Mouse (Mus musculus): ENCODE results near the gene Arpc4. TPM values are rescaled to one million over a fixed set of nuclear protein-coding genes. Genes with fewer than 3 reads are reported as not detected.
"Not testable (repeated sequence)": the region's sequence is repeated elsewhere in the genome, so short reads cannot be mapped to it uniquely, and the experiment has no call there.

The Arpc4 gene
- total RNA-seq (2021): 143 and 191 TPM in 2 replicates
- long read RNA-seq, transcript Arpc4-201 (6 exons, 2,270 nt): major isoform, 107 of 130 reads
- long read RNA-seq, partial matches to known transcripts: 12 of 130 reads
- long read RNA-seq, other reads (novel, unspliced or antisense): 10 of 130 reads

DNA sequence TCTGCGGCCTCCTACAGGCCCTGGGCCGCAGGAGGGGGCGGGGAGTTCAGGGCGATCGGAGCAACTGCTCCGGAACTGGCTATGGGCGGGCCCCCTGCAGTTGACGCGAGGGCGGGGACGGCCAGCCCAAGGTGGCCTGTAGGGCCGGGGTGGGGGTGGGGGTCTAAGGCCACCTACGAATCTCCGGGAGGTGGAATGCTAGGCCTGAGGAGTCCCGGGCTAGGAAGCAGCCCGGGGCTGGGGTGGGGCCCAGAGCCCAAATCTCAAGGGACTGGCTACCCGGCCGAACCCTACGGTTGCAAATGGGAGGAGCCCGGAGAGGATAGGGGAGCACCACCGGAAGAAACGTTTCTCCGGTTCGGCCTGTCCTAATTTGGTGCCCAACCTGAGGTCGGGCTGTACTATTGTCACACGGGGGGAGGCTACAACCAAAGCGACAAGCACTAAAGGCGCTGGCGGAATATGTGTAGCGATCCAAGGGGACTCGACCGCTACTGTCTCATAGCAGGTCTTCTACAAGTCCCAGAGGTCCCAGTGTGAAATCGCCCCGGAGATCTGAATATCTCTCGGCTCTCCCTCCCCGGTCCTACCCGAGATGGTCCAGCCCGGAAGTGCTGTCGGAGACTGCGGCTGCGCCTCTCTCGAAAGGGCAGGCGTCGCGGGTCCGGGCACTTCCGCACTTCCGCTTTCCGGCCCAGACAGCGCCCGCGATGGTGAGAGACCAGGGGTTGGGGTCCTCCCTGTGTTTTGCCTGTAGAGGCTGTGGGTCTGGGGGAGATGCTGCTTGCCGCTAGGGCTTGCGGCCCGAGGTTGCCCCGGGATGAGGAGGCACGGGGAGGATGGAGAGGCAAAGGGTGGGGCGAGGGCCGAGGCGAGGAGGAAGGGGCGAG, at the start of gene Arpc4, which contains the start of gene Tada3:
Gene Arpc4, plus strand, starts transcription at position 620 of the 890 bp plus-strand sequence.
Gene Tada3, minus strand, starts transcription at position 388 of the 890 bp plus-strand sequence.
- peak; percentile 90 for DNase-seq

DNA sequence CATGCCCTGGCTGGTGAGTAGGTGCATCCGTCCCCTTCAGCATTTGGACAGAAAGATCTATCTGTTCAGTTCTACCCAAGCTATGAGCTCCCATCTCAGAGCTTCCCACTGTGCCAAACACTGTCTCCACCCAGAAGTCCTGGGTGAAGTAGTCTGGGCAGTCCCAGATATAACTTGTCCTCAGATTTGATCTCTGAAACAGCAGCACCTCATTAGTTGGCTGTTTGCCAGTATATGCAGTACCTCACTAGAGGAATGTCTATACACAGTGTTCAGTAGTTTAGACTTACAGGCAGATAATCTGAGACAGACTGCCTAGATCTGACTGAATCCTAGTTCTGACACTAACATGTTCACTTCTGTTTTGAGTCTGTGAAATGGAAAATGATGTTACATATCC, 48.5 kb upstream of the Arpc4 start:
- no peak for DNase-seq

DNA sequence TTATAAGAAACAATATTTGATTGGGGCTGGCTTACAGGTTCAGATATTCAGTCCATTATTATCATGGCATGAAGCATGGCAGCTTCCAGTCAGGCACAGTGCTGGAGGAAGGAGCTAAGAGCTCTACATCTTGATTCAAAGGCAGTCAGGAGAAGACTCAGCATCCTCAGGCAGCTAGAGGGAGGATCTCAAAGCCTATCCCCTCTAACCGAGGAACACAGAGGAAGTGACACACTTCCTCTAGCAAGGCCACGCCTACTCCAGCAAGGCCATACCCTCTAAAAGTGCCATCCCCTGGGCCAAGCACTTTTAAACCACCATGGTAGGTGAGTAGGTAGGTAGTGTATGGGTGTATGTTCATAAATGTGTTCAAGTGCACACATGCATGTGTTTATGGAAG, 47.4 kb upstream of the Arpc4 start:
- DNase-seq: no peak

DNA sequence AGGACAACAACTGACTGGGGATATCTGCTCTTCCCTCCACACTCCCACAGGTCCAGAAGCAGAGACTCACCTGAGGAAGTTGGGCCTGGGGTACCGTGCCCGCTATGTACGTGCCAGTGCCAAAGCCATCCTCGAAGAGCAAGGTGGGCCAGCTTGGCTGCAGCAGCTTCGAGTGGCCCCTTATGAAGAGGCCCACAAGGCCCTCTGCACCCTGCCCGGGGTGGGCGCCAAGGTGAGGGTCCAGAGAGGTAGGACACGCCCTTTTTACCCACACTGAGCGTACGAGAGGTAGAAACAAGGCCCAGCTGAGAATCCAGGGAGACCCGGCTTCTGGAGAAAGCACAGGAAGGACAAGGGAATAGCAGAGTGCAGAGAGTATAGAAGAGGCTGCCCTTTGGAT, 46.2 kb upstream of the Arpc4 start:
- no peak for DNase-seq

DNA sequence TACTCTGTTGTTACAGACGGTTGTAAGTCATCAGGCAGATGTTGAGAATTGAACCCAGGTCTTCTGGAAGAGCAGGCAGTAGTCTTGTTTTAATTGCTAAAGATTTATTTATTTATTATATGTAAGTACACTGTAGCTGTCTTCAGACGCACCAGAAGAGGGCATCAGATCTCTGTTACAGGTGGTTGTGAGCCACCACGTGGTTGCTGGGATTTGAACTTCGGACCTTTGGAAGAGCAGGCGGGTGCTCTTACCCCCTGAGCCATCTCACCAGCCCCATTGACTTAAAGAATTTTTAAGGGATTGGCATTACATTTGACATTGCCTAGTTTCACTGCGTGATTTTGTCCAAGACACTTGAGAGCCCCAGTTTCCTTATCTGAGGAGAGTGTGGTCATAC, 45.2 kb upstream of the Arpc4 start:
- DNase-seq: not testable (repeated sequence)

DNA sequence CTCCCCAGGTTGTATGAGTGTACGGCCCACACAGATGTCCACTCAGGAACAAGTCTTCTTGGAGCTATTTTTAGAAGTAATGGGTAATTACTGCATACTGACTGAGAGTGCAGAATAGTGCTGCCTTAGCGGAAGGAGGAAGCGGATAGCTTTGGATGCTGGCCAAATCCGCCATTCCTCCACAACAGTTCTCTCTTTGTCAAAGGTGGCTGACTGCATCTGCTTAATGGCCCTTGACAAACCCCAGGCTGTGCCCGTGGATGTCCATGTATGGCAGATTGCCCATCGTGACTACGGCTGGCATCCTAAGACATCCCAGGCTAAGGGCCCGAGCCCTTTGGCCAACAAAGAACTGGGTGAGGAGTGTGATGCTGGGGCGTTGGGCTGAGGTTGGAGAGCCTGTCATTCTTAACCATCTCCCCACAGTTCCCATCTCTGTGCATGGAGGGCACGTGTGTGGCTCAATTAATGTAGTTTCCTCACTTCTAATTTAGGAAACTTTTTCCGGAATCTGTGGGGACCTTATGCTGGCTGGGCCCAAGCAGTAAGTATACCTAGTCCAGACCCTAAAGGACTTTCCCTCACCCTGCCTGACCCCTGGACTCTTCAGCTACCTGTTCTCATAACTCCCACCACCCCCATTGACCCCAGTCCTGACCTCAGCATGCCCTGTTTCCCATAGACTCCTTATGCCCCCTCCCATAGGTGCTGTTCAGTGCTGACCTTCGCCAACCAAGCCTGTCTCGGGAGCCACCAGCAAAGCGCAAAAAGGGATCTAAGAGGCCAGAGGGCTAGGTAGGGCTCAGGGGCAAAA, 44.6 kb upstream of the Arpc4 start:
- DNase-seq: no peak

DNA sequence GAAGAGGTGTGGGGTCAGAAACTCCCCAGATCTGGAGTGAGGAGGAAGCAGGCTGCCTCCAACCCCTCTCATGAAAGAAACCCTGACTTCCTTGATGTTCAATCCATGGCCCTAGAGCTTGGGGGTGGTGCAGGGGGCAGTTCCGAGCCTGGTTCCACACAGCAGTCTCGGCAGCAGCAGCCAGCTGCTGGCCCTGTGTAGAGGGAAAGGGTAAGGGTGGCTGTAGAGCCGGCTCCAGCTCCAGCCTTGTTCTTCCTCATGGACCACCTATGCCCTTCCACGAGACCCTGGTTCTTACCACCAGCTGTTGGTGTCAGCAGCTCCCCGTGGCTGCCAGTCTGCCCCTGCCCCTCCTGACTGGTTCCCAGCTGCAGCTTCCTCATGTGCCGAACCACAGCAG, 43.7 kb upstream of the Arpc4 start:
- no peak for DNase-seq

DNA sequence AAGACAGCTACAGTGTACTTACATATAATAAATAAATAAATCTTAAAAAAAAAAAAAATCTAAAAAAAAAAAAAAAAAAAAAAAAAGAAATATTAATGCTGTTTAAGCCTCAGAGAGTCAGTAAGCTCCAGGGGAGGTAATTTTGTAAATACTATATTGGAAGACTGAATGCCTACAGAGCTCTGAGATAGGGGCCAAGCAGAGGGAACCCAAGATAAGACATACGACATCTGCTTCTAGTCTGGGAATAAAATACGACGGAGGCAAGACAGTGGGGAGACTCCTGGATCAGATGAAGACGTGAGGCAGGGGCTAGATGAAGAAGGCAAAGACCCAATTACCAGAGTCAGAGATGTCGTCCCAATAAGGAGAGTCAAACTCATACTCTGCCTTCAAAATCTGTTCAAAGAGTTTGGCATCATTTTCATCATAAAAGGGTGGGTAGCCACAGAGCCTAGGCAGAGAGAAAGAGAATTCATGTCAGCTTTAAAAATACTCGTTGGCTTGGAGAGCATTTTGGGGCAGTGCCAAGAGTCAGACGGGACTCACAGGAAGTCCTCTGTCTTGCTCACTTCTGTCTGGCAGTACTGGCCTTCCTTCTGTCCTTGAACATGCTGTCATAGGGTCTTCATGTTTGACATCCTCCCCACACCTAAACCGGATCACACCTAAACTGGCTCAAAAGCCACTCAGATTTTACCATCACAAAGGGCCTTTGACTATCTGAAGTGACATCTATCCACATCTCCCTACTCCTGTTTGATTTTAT, 40.9 kb upstream of the Arpc4 start:
- DNase-seq: peak; percentile 61

DNA sequence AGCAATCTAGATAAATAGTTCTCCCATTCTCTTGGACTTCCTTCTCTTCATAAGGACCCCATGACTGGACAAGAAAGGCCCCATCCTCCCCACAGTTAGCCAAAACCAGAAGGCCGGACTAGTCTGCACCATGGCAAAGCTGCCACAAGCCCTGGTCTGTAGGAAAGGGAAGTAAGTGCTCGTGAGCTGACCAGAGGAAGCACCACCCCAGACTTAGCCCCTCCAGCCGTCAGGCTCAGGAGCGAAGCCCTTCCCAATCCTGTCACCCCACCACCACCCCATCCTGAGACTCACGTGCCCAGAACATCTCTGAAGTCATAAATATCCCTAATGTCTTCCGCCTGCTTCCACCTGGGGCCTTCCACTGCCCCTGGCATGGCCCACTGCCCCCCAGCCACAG, 36.3 kb upstream of the Arpc4 start:
- DNase-seq: no peak

DNA sequence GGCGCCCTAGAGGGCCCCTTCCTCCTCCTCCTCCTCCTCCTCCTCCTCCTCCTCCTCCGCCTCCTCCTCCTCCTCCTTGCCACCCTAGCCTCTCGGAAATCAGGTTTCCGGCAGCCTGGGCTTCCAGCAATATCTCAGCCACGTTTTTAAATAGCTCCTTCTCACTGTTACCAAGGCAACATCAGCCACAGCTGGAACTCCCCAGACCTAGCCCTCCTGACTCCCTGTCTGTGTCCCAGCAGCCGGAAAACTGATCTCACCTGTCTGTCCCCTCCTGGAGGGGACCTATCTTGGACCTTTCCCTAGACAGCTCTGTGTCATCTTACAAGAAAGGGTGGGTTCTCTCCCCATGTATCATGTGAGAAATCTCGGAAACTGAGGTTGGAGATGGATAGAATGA, 35.6 kb upstream of the Arpc4 start:
- no peak for DNase-seq

DNA sequence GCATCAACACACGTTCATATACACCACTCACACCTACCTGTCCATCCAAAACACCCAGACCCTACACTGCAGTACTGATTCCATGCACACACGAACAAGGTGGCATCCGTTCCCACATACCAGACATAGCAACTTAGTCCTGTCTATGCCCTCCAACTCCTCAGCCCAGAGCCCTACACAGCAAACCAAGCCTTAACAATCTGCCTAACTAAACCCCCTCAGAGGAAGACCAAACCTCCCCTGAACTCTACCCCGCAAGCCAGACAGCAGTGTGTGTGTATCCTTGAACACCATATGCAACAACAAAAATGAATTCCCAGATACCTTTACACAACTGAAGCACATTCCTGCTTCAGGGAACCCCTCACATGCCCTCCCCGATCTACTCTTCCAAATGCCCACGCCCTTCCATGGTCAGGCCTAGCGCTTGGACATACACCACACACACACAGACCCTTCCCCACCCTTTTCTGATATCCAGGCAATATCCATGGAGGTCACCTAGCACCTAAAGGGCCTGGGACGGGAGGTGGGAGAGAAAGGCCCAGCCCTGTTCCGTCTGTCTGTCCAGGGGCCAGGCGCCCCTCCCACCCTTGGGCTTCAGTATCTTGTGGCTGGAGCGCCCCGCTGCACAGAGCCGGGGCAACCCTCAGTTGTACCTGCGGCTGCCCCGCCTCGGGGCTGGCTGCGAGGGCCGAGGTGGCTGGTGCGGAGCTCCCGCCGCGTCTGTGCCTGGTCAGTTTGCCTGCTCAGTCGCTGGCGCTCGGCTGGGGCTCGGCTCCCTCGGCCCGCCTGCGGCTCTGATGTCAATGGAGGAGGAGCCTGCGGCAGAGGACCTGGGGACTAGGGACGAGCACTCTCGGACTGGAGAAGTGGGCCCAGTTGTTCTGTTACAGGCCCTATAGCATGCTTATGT, 34.5 kb upstream of the Arpc4 start, which contains the start of gene Camk1:
Gene Camk1, minus strand, starts transcription at position 808 of the 916 bp plus-strand sequence.
- DNase-seq: peak; percentile 86

DNA sequence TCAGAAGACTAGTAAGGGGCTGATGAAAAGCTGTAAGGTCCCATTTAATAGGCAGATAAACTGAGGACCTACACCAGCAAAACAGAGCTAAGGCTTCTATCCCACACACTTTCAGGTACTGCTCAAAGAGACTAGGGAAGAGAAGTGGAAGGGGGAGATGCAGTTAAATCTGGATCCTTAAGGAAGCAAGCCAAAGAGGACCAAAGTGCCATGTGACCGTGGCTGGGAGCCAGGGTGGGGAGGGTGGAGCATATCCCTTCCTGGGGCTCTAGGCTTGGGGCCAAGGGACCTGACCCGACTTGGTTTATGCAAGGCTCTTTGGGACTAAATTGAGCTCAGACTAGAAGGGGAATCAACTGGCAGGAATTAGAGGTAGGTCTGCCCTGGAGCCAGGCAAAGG, 33.6 kb upstream of the Arpc4 start:
- peak; percentile 79 for DNase-seq

DNA sequence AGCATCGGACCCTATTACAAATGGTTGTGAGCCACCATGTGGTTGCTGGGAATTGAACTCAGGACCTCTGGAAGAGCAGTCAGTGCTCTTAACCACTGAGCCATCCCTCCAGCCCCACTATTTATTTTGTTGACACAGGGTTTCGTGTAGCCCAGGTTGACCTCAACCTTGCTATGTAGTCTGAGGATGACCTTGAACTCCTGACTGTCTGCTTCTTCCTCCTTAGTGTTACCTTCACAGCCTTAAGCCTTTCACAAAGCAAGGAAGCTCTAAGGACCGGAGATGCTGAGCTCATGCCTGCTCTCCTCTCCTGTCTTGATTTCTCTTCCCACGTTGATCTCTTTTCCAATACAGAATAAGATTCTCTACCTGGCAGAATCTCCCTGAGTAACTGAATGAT, 31.0 kb upstream of the Arpc4 start:
- DNase-seq: no peak

DNA sequence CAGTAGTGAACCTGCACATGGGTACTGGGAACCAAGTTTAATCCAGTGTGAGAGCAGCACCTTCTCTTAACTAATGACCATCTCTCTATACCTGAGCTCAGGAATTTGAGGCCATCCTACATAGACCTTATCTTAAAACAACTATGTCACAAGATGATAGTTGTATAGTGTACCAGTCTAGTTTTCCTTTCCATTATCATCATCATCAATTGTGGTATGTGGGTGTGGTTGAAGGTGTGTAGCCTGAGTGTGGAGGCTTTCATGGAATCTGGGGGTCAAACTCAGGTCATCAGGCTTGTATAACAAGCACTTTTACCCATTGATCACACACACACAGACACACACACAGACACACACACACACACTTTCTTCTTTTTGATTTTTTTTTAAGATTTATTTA, 27.4 kb upstream of the Arpc4 start:
- no peak for DNase-seq

DNA sequence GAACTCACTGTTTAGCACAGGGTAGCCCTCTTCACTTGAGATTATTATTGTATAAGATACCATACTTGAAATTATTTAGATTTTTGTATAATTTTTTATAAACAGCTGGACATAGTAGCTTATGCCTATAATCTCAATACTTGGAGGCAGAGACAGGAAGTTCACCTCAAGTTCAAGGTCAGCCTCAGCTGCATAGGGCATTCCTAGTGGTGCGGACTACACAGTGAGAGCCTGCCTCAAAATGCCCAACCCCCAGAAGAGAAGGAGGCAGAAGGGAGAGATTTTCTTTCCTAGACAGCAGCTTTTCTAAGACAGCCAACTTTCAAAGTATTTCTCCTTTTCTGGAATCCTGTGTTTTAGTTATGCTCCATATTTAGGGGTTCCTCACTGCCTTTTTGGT, 26.8 kb upstream of the Arpc4 start:
- DNase-seq: no peak

DNA sequence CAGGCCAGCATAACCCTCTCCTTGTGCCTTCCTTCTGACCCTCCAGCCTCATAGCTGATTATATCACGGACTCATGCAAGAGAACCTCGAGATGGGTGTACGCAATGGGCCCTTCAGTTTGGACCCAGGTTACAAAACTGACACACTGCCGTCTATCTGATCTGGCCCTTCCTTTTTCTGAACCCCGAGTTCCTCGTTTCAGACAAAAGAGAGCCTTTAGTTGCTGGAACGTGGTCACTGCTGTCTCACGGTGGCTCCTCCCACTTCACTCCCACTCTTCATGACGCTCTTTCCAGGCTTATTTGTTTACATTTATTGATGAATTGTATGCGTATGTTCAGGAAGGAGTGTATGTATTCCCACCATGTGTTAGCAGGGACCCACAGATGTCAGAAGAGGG, 26.3 kb upstream of the Arpc4 start:
- no peak for DNase-seq

DNA sequence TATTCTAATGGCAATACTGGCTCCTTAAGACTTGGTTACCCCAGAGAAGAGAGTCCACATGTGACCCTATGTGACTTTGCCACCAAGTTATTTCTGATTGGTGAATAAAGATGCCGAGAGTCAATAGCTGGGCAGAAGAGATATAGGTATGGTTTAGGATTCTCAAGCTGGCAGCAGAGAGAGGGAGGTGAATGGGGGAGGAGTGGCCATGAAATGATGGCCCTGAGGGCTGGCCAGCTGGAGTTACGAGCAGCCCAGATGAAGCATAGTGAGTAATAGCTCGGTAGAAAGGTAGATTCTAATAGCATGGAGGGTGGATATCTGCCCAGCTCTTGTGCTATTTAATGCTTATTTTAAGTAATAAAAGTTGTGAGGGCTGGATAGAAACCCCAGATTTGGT, 25.1 kb upstream of the Arpc4 start:
- no peak for DNase-seq

DNA sequence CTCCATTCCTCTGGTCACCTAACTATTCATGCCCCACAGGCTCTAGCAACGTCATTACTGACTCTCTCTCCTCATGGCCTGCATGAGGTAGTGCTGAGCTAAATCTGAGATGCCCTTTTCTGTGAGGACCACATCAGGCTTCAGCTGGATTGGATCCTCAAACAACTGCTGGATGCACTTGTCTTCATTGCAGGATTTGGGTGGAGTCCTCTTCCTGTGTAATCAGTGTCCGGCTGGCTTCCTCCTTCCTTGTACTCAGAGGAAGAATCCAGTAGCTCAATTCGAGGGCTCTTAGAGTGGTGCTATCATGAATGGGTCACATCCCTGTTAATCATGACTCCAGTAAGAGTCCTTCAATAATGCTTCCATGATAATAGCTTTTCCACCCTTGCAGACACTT, 24.2 kb upstream of the Arpc4 start:
- DNase-seq: no peak

DNA sequence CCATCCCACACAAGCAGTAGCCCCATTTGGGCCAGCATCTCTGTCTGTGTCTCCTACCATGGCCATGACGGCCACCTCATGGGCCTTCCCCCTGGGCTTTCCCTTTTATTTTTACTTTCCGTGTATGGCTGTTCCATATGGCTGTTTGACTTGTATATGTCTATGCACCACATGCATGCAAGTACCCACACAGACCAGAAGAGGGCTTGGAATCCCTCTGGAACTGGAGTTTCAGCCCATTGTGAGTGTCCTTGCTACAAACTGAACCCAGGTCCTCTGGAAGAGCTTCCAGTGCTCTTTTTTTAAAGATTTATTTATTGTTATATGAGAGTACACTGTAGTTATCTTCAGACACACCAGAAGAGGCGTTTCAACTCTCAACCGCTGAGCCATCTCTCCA, 16.4 kb upstream of the Arpc4 start:
- no peak for DNase-seq

DNA sequence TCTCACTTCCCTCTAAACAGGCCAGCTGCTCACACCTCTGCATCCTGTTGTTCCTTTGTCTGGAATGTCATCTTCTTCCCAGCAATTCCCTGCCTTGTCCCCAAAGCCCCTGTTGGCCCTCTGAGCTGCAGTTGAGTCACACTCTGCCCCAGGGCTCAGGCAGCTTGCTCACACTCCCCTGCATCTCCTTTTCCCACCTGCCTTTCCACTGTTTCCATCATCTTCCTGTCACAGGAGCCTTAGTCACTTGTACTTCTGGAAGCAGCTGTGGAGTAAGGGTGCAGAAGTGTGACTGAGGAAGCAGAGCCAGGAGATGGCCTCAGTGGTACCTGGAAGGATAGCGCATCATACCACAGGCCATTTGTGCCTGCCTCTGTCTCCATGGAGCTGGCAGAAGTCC, 15.7 kb upstream of the Arpc4 start:
- DNase-seq: no peak

DNA sequence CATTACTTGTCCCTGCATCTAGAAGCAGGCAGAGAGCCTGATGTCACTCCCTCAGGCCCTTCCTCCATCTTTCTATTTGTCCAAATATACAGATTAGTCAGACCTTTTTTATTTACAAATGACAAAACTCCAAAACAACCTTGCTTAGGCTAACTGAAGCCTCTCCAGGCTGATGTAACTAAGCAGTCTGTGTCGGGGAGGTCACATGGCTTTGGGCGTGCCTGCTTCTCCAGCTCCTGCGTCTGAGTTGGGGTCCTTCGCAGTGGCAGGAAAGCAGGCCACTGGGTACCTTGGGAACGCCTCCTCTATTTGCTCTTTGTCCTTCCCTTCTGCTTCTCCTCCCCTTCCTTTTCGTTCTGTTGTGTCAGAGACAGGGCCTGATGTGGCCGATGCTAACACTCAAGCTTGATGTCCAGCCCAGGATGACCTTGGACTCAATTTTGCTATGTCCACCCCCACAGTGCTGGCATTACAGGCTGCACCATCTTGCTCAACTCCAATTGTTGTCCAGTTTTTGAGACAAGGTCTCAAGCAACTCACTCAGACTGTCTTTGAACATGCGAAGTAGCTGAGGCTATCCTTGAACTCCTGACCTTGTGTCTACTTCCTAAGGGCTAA, 13.3 kb upstream of the Arpc4 start:
- DNase-seq: no peak
